Mouse (Mus musculus) left cerebral cortex, adult 6 months (tissue): ENCODE results near the gene Zbtb44. TPM values are rescaled to one million over a fixed set of nuclear protein-coding genes. Genes with fewer than 3 reads are reported as not detected.

ENCODE experiments used
- long read RNA-seq, 2 experiments: library from polyadenylated mRNA; unstranded; transcript quantifications; one replicate each; pipeline ENCODE4 v2.0.0; 2019 to 2020
- polyA plus RNA-seq: library from polyadenylated mRNA; unstranded; fragments of <200 nt; fragmentation: Nextera tagmentation; gene quantifications from 2 replicates; pipeline ENCODE4 v1.2.3, GENCODE M21; 2021

Gene Zbtb44
- polyA plus RNA-seq = 4.5 and 5.0 TPM in 2 replicates
- long read RNA-seq, experiment 1, full-length matches to known transcripts = 3 of 10 reads
- long read RNA-seq, experiment 1, partial matches to known transcripts = 2 of 10 reads
- long read RNA-seq, experiment 1, other reads (novel, unspliced or antisense) = 5 of 10 reads
- long read RNA-seq, experiment 2, partial matches to known transcripts = 2 of 11 reads
- long read RNA-seq, experiment 2, other reads (novel, unspliced or antisense) = 9 of 11 reads

DNA sequence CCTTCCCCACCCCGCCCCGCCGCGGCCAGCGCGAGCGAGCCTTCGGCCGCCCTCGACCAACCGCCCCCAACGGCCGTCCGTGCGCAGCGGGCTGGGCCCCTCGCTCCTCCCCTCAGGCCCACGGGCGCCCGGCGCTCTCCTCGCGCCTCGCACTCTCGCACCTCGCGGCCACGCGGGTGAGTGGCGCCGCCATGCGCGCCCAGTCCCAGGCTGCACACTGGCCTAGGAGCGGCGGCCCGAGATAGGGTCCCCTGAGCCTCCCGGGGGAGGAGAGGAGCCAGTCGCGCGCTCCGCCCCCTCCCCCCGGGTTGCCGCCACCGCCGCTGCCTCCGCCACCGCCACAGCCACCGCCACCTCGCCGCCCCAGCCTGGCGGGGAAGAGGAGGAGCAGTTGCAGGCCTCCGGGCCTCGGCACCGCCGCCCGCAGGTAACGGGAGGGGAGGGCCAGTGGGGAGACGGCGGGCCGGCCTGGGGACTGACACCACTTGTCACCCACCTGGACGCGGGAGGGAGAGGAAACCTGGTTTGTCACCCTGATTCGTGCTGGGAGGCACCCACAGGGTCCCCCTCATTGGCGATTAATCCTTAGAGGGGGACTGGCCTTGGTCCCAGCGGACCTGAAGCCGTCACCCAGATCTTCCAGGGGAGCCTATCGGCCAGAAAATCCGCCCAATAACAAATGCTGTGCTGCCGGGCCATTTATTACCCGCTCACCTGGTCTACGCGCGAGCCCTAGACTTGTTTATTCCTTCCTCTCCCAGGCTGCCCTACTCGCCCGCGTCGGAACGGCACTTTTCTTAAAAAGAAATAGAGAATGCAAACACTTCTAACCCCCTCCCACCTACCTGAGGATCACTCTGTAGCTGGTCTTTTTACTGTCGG, at the start of gene Zbtb44:
TSS of gene Zbtb44 (plus strand) at position 113 of the 882 bp plus-strand sequence.

Other genes with a start within 250 kb of the Zbtb44 start
- 0.43 and 0.53 TPM in 2 replicates for gene Adamts15, start 108.2 kb upstream of the Zbtb44 start, polyA plus RNA-seq
- 1.3 and 2.0 TPM in 2 replicates for gene Adamts8, start 88.1 kb upstream of the Zbtb44 start, polyA plus RNA-seq
- 0.21 and 0.29 TPM in 2 replicates for gene St14, start 101.2 kb downstream of the Zbtb44 start, polyA plus RNA-seq
- 206 and 220 TPM in 2 replicates for gene Aplp2, start 181.2 kb downstream of the Zbtb44 start, polyA plus RNA-seq
- gene Prdm10, start 249.9 kb downstream of the Zbtb44 start, polyA plus RNA-seq = 9.3 and 10.5 TPM in 2 replicates